Mouse (Mus musculus): Measurements from ENCODE around the gene Mad2l1bp. TPM values are rescaled to one million over a fixed set of nuclear protein-coding genes. Genes with fewer than 3 reads are reported as not detected.

Gene Mad2l1bp
- polyA plus RNA-seq, 1 experiment, result 27.1 TPM

GRCm38 (mm10) chr17:46115489-46115888 is 37.9 kb downstream of the Mad2l1bp start:
- Histone ChIP-seq H3K4me1 (ENCODE audit: control insufficient read depth, insufficient read depth, insufficient read length, low read length) (no peaks in the 10 kb centered on the region; the same call in 1 of the 2 replicates), H3K27me3 (ENCODE audit: control insufficient read depth, insufficient read depth, low read length) (no peaks in the 10 kb centered on the region), H3K36me3 (ENCODE audit: control insufficient read depth, insufficient read depth, low read length) (peaks cover 13% of the 10 kb centered on the region), H3K4me3 (ENCODE audit: low read depth, low read length) (no peak overlapping the region), H3K27ac (ENCODE audit: insufficient read depth, low read depth, low read length) (no peak overlapping the region)
- 34% methylated on average over 2 of the region's 2 CpGs for WGBS
- TF ChIP-seq POLR2A (IDR thresholded peaks at IDR 0.05; ENCODE audit: low read depth, low read length) (no peak), CTCF (IDR thresholded peaks at IDR 0.05; ENCODE audit: extremely low read depth, insufficient read length, insufficient replicate concordance, low read depth, low read length) (no peak)

DNA sequence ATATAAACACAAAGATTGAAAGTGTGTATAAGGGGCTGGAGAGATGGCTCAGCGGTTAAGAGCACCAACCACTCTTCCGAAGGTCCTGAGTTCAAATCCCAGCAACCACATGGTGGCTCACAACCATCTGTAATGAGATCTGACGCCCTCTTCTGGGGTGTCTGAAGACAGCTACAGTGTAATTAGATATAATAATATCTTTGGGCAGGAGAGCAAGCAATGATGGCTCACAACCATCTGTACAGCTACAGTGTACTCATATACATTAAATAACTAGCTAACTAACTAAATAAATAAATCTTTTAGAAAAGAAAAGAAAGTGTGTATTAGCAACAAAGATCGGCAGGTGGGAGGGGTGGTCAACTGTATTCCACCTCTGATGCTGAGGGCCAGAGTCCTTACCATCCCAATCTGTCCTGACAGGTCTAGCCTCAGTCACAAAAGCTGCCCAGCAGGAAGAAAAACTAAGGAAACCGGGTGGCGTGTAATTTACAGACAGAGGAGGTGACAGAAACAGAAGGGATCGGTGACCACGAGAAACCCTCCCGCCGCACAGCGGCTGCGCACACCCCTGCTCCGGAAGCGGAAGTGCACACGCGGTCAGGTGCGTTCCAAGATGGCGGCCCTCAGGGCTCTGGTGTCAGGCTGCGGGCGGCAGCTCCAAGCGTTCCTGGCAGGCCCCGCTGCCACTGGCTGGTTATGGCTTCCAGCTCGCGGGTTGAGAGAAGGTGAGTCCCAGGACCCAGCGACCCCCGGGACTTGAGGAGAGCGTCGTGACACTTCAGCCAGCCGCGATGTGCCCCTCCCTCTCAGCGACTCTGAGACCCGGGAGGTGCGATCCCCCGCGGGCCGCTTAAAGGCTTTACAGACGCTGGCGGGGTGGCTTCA is 42.7 kb downstream of the Mad2l1bp start, which contains the start of gene Mrps18a:
Mrps18a (plus strand) TSS at position 585 of the 888 bp plus-strand sequence.
- 5% methylated on average over 38 of the region's 38 CpGs for WGBS
- H3K27me3 ChIP-seq (ENCODE audit: control insufficient read depth, insufficient read depth, low read length), result peaks cover 2% of the 10 kb centered on the region; the same call in 1 of the 2 replicates
- TF ChIP-seq POLR2A (IDR thresholded peaks at IDR 0.05; ENCODE audit: low read depth, low read length) (peak; percentile 84; the same call in 1 of the 2 replicates), CTCF (IDR thresholded peaks at IDR 0.05; ENCODE audit: extremely low read depth, insufficient read length, insufficient replicate concordance, low read depth, low read length) (no peak)
- no peaks in the 10 kb centered on the region for H3K36me3 ChIP-seq (ENCODE audit: control insufficient read depth, insufficient read depth, low read length)
- peak within 1 kb of the TSS; percentile 96 for H3K4me3 ChIP-seq (ENCODE audit: low read depth, low read length)
- H3K4me1 ChIP-seq (ENCODE audit: control insufficient read depth, insufficient read depth, insufficient read length, low read length), result no peaks in the 10 kb centered on the region; the same call in 1 of the 2 replicates
- no peak within 1 kb of the TSS for H3K27ac ChIP-seq (ENCODE audit: insufficient read depth, low read depth, low read length)

GRCm38 (mm10) chr17:46108286-46108685 is 45.1 kb downstream of the Mad2l1bp start:
- Histone ChIP-seq H3K27ac (ENCODE audit: insufficient read depth, low read depth, low read length) (no peak overlapping the region), H3K27me3 (ENCODE audit: control insufficient read depth, insufficient read depth, low read length) (peaks cover 2% of the 10 kb centered on the region; the same call in 1 of the 2 replicates), H3K36me3 (ENCODE audit: control insufficient read depth, insufficient read depth, low read length) (no peaks in the 10 kb centered on the region), H3K4me3 (ENCODE audit: low read depth, low read length) (no peak overlapping the region), H3K4me1 (ENCODE audit: control insufficient read depth, insufficient read depth, insufficient read length, low read length) (no peaks in the 10 kb centered on the region; the same call in 1 of the 2 replicates)
- WGBS, result 75% methylated on average over 4 of the region's 4 CpGs
- no peak for TF ChIP-seq POLR2A (IDR thresholded peaks at IDR 0.05; ENCODE audit: low read depth, low read length)
- TF ChIP-seq CTCF (IDR thresholded peaks at IDR 0.05; ENCODE audit: extremely low read depth, insufficient read length, insufficient replicate concordance, low read depth, low read length), result no peak

GRCm38 (mm10) chr17:46104487-46104886 is 48.9 kb downstream of the Mad2l1bp start:
- 36% methylated on average over 12 of the region's 12 CpGs for WGBS
- Histone ChIP-seq H3K36me3 (ENCODE audit: control insufficient read depth, insufficient read depth, low read length) (no peaks in the 10 kb centered on the region), H3K4me1 (ENCODE audit: control insufficient read depth, insufficient read depth, insufficient read length, low read length) (no peaks in the 10 kb centered on the region), H3K4me3 (ENCODE audit: low read depth, low read length) (no peak overlapping the region), H3K27ac (ENCODE audit: insufficient read depth, low read depth, low read length) (peak overlapping the region; percentile 20; the same call in 1 of the 2 replicates), H3K27me3 (ENCODE audit: control insufficient read depth, insufficient read depth, low read length) (no peaks in the 10 kb centered on the region; the same call in 1 of the 2 replicates)
- TF ChIP-seq POLR2A (IDR thresholded peaks at IDR 0.05; ENCODE audit: low read depth, low read length) (no peak), CTCF (IDR thresholded peaks at IDR 0.05; ENCODE audit: extremely low read depth, insufficient read length, insufficient replicate concordance, low read depth, low read length) (no peak)

GRCm38 (mm10) chr17:46102608-46103159 is 50.7 kb downstream of the Mad2l1bp start:
- H3K4me3 ChIP-seq (ENCODE audit: low read depth, low read length), result no peak overlapping the region
- H3K4me1 ChIP-seq (ENCODE audit: control insufficient read depth, insufficient read depth, insufficient read length, low read length), result peaks cover 5% of the 10 kb centered on the region
- H3K27me3 ChIP-seq (ENCODE audit: control insufficient read depth, insufficient read depth, low read length), result no peaks in the 10 kb centered on the region; the same call in 1 of the 2 replicates
- no peaks in the 10 kb centered on the region for H3K36me3 ChIP-seq (ENCODE audit: control insufficient read depth, insufficient read depth, low read length)
- H3K27ac ChIP-seq (ENCODE audit: insufficient read depth, low read depth, low read length), result no peak overlapping the region
- WGBS, result 76% methylated on average over 8 of the region's 8 CpGs
- TF ChIP-seq CTCF (IDR thresholded peaks at IDR 0.05; ENCODE audit: extremely low read depth, insufficient read length, insufficient replicate concordance, low read depth, low read length) (no peak), POLR2A (IDR thresholded peaks at IDR 0.05; ENCODE audit: low read depth, low read length) (no peak)

GRCm38 (mm10) chr17:46101906-46102305 is 51.4 kb downstream of the Mad2l1bp start:
- TF ChIP-seq CTCF (IDR thresholded peaks at IDR 0.05; ENCODE audit: extremely low read depth, insufficient read length, insufficient replicate concordance, low read depth, low read length), result no peak
- 83% methylated on average over 9 of the region's 9 CpGs for WGBS
- no peaks in the 10 kb centered on the region; the same call in 1 of the 2 replicates for H3K27me3 ChIP-seq (ENCODE audit: control insufficient read depth, insufficient read depth, low read length)
- peaks cover 5% of the 10 kb centered on the region for H3K4me1 ChIP-seq (ENCODE audit: control insufficient read depth, insufficient read depth, insufficient read length, low read length)
- no peak overlapping the region; the same call in 1 of the 2 replicates for H3K27ac ChIP-seq (ENCODE audit: insufficient read depth, low read depth, low read length)
- H3K36me3 ChIP-seq (ENCODE audit: control insufficient read depth, insufficient read depth, low read length), result no peaks in the 10 kb centered on the region
- no peak overlapping the region for H3K4me3 ChIP-seq (ENCODE audit: low read depth, low read length)

GRCm38 (mm10) chr17:46098525-46098924 is 54.8 kb downstream of the Mad2l1bp start:
- Histone ChIP-seq H3K36me3 (ENCODE audit: control insufficient read depth, insufficient read depth, low read length) (no peaks in the 10 kb centered on the region), H3K4me1 (ENCODE audit: control insufficient read depth, insufficient read depth, insufficient read length, low read length) (peaks cover 5% of the 10 kb centered on the region), H3K27me3 (ENCODE audit: control insufficient read depth, insufficient read depth, low read length) (no peaks in the 10 kb centered on the region), H3K27ac (ENCODE audit: insufficient read depth, low read depth, low read length) (peak overlapping the region; percentile 47; the same call in 1 of the 2 replicates), H3K4me3 (ENCODE audit: low read depth, low read length) (no peak overlapping the region)
- WGBS, result 31% methylated on average over 8 of the region's 8 CpGs
- no peak for TF ChIP-seq CTCF (IDR thresholded peaks at IDR 0.05; ENCODE audit: extremely low read depth, insufficient read length, insufficient replicate concordance, low read depth, low read length)
- no peak for TF ChIP-seq POLR2A (IDR thresholded peaks at IDR 0.05; ENCODE audit: low read depth, low read length)

Other genes starting within 250 kb of the Mad2l1bp start
- 108 and 177 TPM in 2 replicates for gene Vegfa, start 121.2 kb downstream of the Mad2l1bp start, polyA plus RNA-seq (2012; rRNA removed)
- 14.4 and 19.5 TPM in 2 replicates for gene Mrps18a, start 42.6 kb downstream of the Mad2l1bp start, polyA plus RNA-seq (2012; rRNA removed)
- gene Rsph9, start 9.3 kb downstream of the Mad2l1bp start, polyA plus RNA-seq (2012; rRNA removed), result 3.4 and 4.3 TPM in 2 replicates
- gene Gtpbp2, start 7.5 kb upstream of the Mad2l1bp start, polyA plus RNA-seq (2012; rRNA removed), result 92.2 and 198 TPM in 2 replicates
- 1.0 and 1.7 TPM in 2 replicates for gene Polh, start 49.1 kb upstream of the Mad2l1bp start, polyA plus RNA-seq (2012; rRNA removed)
- gene Xpo5, start 49.2 kb upstream of the Mad2l1bp start, polyA plus RNA-seq (2012; rRNA removed), result 5.3 and 8.4 TPM in 2 replicates
- gene Polr1c, start 94.5 kb upstream of the Mad2l1bp start, polyA plus RNA-seq (2012; rRNA removed), result 16.2 and 24.6 TPM in 2 replicates
- 120 and 305 TPM in 2 replicates for gene Yipf3, start 94.5 kb upstream of the Mad2l1bp start, polyA plus RNA-seq (2012; rRNA removed)
- gene Lrrc73, start 100.0 kb upstream of the Mad2l1bp start, polyA plus RNA-seq (2012; rRNA removed), result 1.9 and 2.8 TPM in 2 replicates
- gene Tjap1, start 129.5 kb upstream of the Mad2l1bp start, polyA plus RNA-seq (2012; rRNA removed), result 43.4 and 89.2 TPM in 2 replicates
- 0.27 and 1.0 TPM in 2 replicates for gene Dlk2, start 143.9 kb upstream of the Mad2l1bp start, polyA plus RNA-seq (2012; rRNA removed)
- 28.7 and 37.5 TPM in 2 replicates for gene Abcc10, start 174.8 kb upstream of the Mad2l1bp start, polyA plus RNA-seq (2012; rRNA removed)
- gene Zfp318, start 230.2 kb upstream of the Mad2l1bp start, polyA plus RNA-seq (2012; rRNA removed), result 1.9 and 5.8 TPM in 2 replicates

Measured in small intestine, adult 2 months (tissue).